Mouse (Mus musculus) adrenal gland, postnatal 0 days (tissue): ENCODE data around the gene Hectd4. TPM values are rescaled to one million over a fixed set of nuclear protein-coding genes. Genes with fewer than 3 reads are reported as not detected.

ENCODE experiments used
- polyA plus RNA-seq: library from polyadenylated mRNA; unstranded; fragments of >200 nt; fragmentation: Nextera tagmentation; extraction: Ambion mirVana; gene quantifications from 2 replicates; pipeline ENCODE4 v1.2.1, GENCODE M21; 2015

Gene Hectd4
- 3.1 and 4.3 TPM in 2 replicates for polyA plus RNA-seq

DNA sequence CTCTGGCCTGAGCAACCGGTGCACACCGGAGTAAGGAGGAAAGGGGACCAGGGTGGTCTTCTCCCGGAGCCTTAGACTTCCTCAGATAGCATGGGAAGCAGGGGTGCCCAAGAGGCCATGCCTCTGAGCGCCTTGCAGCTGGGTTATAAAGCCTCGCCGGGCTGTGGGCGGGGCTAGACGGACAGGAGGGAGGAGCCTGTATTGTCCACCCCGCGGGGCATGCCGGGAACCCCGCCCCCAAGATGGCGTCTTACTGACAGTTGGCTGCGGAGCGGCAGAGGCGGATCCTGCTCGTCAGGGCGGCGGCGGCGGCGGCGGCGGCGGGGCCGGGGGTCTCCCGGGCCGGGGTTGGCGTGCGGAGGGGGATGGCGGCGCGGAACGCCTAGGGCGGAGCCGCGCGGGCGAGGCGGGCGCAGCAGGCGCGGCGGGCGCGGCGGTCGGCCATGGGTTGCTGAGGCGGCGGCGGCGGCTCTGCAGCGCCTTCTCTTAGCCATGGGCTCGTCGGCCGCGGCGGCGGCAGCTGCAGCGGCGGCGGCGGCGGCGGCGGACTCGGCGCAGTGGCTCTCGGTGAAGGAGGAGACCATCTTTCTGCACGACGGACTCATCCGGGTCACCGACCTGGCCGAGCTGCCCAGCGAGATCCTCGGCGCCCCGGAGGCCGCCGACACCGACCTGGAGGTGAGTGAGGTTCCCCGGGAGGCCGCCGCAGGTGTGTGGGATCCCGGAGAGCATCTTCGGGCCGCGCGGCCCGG, at the start of gene Hectd4:
Gene Hectd4, plus strand, starts transcription at position 240 of the 752 bp plus-strand sequence.

DNA sequence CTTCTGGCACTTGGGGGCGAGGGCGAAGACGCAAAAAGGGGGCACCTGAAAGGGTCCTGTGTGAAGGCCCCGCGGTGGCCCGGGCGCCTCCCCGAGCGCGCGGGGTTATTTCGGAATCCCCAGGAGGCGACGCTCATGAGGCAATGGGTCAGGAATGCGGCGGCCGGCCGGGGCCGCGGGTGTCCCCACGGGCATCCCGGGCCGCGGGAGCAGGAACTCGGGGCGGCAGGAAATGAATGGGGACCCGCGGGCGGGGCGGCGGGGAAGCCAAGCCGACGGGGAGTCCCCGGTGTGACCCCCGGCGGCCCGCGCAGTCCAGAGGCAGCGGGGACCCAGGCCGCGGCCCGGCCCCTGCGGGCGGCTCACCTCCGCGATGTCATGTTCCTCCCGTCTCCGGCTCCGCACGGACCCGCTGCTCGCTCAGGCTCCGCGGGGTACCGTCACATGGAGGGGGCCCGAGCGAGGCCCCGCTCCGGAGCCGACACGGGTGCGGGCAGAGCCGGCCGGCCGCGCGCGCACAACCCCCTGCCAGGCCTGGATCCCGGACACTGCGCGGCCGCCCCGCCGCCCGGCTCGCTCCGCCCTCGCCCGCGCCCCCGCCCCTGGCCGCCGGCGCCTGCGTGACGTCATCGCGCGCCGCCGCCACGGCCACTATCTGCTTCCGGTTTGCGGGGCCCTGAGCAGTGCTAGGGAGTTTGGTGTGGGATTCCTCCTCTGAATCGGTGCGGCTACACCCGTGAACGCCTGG, 29.0 kb upstream of the Hectd4 start, which contains the start of gene Ptpn11:
Gene Ptpn11, minus strand, starts transcription at position 562 of the 748 bp plus-strand sequence.

DNA sequence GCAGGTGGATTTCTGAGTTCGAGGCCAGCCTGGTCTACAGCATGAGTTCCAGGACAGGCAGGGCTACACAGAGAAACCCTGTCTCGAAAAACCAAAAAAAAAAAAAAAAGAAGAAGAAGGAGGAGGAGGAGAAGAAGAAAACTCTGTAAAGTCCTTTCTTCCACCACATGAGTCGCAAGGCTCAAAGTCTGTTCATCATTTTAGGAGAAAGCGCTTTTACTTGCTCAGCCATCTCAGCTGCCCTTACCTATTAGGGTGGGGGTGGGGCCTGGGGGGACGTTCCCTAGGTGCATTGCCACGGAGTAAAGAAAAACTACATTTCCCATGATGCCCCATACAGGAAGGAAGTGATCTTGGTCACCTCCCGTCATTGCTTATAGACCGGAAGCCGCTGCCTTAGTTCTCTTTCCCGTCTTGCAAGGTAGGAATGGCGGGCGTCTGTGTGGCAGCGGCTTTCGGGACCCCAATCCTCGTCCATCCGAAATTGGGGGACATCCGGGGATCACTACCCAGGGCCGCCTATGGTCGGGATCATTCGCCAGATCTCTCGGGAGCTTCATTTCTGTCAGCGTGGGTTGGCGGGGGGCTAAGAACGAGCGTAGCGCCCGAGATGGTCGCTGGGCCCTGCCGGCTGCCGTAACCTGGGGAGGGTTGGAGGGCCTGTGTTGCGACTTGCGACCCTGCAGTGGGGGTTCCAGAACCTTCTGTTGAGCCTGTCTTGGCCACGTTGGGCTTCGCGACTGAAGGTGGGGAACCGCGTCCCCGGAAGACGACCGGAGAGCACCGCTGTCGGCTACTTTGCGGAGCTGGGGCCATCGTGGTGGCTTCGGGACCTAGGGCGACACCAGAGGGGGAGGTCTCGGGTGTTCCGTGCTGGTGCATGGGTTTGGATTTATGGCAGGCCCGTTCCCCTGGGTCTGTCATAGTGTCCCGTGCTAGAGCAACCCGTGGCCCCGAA, 15.6 kb upstream of the Hectd4 start, which contains the start of gene Rpl6:
Gene Rpl6, plus strand, starts transcription at position 350 of the 958 bp plus-strand sequence.

DNA sequence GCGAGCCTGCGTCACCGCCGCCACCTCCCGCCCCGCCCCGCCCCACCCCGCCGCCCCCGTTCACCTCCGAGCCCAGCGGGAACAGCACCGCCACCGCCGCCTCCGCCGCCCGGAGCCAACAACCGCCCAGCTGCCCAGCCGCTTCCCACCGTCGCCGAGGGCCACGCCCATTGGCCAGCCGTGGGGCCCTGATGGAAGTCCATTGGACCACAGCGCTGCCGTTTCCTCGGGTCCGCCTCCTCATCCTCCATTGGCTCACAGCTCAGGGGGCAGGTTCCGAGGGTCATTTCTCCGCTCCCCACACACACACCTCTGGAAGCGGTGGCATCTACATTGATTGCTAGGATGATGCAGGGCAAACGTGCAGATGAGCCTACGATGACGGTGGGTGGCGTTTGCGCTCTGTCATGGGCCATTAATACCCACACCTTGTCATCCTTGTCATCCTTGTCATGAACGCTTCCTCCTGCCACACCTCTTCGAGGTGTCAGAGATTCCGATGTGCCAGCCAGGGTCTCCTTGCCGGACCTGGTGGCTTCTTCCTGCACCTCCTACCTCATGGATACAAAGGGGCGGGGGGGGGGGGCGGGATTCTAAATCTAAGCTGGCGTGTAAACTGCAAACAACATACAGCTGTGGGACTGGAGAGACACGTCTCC, 165.6 kb downstream of the Hectd4 start, which contains the start of gene Trafd1:
Gene Trafd1, minus strand, starts transcription at position 172 of the 659 bp plus-strand sequence.

DNA sequence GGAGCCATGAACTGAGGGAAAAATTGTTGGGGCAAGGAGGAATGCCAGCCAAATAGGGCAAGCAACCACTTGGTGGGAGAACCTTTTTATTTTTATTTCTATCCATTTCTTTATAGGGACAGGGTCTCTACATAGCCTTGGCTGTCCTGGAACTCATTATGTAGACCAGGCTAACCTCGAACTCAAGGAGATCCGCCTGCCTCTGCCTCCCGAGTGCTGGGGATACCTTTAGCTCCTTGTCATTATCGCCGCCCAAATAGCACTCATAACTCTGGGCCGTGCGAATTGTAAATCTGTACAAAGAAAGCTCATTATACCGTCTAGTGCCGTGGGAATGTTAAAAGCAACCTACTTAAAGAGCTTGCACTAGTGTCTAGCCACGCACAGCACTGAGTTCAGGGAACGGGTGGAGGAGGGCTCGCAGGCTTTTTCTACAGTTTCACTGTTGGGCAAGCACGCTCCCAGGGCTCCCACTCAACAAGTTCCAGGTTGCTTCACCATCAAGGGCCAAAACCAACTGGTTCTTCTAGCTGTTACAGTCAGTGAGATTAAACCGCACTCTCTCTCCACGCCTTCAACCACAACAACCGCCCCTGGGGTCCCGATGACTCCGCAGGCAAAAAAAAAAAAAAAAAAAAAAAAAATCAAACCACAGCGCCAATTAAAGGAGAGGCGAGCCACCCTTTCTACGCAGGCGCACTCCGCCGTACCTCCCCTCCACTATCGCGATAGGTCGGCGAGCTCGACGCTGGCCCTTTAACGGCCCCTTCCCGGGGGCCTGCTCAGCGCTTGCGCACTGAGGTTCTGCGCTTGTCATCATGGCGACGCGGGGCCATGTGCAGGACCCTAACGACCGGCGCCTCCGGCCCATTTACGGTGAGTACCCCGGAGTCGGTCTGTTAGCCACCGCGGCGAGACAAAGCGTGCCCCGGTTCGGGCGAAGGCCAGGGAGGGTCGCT, 177.4 kb downstream of the Hectd4 start, which contains the start of gene Naa25:
Gene Naa25, plus strand, starts transcription at position 750 of the 959 bp plus-strand sequence.

Other genes with a start within 250 kb of the Hectd4 start
- 2.0 and 2.7 TPM in 2 replicates for gene Rph3a, start 210.1 kb upstream of the Hectd4 start, polyA plus RNA-seq
- gene Ptpn11, start 28.8 kb upstream of the Hectd4 start, polyA plus RNA-seq: 13.5 and 18.6 TPM in 2 replicates
- 524 and 568 TPM in 2 replicates for gene Rpl6, start 15.7 kb upstream of the Hectd4 start, polyA plus RNA-seq
- gene Trafd1, start 165.4 kb downstream of the Hectd4 start, polyA plus RNA-seq: 54.6 and 67.4 TPM in 2 replicates
- 14.5 and 21.9 TPM in 2 replicates for gene Naa25, start 177.7 kb downstream of the Hectd4 start, polyA plus RNA-seq
- gene Tmem116, start 231.7 kb downstream of the Hectd4 start, polyA plus RNA-seq: 2.1 and 5.5 TPM in 2 replicates
- gene Erp29, start 232.3 kb downstream of the Hectd4 start, polyA plus RNA-seq: 116 and 122 TPM in 2 replicates